Mouse (Mus musculus): ENCODE results near the gene Olfr878.

GRCm38 (mm10) chr9:37925445-37925844 lies 7.8 kb downstream of the Olfr878 start:
- TF ChIP-seq CTCF (IDR thresholded peaks at IDR 0.05; ENCODE audit: borderline replicate concordance, insufficient read depth, low read length) (no peak), POLR2A (IDR thresholded peaks at IDR 0.05; ENCODE audit: low read depth, low read length) (no peak)

Data from embryonic fibroblast, embryonic 13.5 days (primary cell).